Mouse (Mus musculus) c-Kit-positive CD71-positive TER-119-negative erythroid progenitor cells, embryonic 14.5 days (primary cell): ENCODE data around the gene Cnn2.

Experiments used
- DNase-seq: peaks from one replicate; pipeline ENCODE4 v3.0.0-alpha.2; 2013; ENCODE audit warnings: low read depth

The Cnn2 gene

GRCm38 (mm10) chr10:79970415-79971182, 17.8 kb upstream of the Cnn2 start, which contains the start of gene Grin3b:
Grin3b (plus strand) TSS chr10:79970715.
- no peak for DNase-seq

- DNase-seq, result no peak
Measured at GRCm38 (mm10) chr10:79971183-79971497, 17.2 kb upstream of the Cnn2 start.

GRCm38 (mm10) chr10:79972831-79973230, 15.6 kb upstream of the Cnn2 start:
- no peak for DNase-seq

- DNase-seq, result no peak
Measured at GRCm38 (mm10) chr10:79974087-79974486, 14.3 kb upstream of the Cnn2 start.

- DNase-seq, result no peak
Measured at GRCm38 (mm10) chr10:79974668-79975067, 13.7 kb upstream of the Cnn2 start.

GRCm38 (mm10) chr10:79976071-79976721, 12.2 kb upstream of the Cnn2 start:
- no peak for DNase-seq

GRCm38 (mm10) chr10:79976722-79977107, 11.7 kb upstream of the Cnn2 start:
- DNase-seq, result no peak

GRCm38 (mm10) chr10:79977324-79977723, 11.1 kb upstream of the Cnn2 start:
- DNase-seq, result no peak

- no peak for DNase-seq
Measured at GRCm38 (mm10) chr10:79978061-79978460, 10.3 kb upstream of the Cnn2 start.

GRCm38 (mm10) chr10:79979401-79980155, 8.8 kb upstream of the Cnn2 start:
- no peak for DNase-seq

- no peak for DNase-seq
Measured at GRCm38 (mm10) chr10:79983205-79983604, 5.2 kb upstream of the Cnn2 start.

GRCm38 (mm10) chr10:79983670-79984069, 4.7 kb upstream of the Cnn2 start:
- DNase-seq, result peak; percentile 66

- peak; percentile 82 for DNase-seq
Measured at GRCm38 (mm10) chr10:79984195-79984816, 4.1 kb upstream of the Cnn2 start, which contains the start of gene Tmem259. Tmem259 (minus strand) TSS chr10:79984330.

- peak; percentile 99 for DNase-seq
Measured at GRCm38 (mm10) chr10:79984871-79985270, 3.5 kb upstream of the Cnn2 start.

GRCm38 (mm10) chr10:79985334-79986231, 2.8 kb upstream of the Cnn2 start:
- no peak for DNase-seq

- no peak for DNase-seq
Measured at GRCm38 (mm10) chr10:79986232-79986878, 2.0 kb upstream of the Cnn2 start.

- peak; percentile 76 for DNase-seq
Measured at GRCm38 (mm10) chr10:79986963-79987362, 1.4 kb upstream of the Cnn2 start.

GRCm38 (mm10) chr10:79987771-79988505, 446 bp upstream of the Cnn2 start:
- no peak for DNase-seq

- DNase-seq, result no peak
Measured at GRCm38 (mm10) chr10:79989272-79989786, 945 bp downstream of the Cnn2 start.

- no peak for DNase-seq
Measured at GRCm38 (mm10) chr10:79989870-79990269, 1.5 kb downstream of the Cnn2 start.
